Comparison of ENCODE assay signal across 8 mouse cellular contexts in the genomic region with DNA sequence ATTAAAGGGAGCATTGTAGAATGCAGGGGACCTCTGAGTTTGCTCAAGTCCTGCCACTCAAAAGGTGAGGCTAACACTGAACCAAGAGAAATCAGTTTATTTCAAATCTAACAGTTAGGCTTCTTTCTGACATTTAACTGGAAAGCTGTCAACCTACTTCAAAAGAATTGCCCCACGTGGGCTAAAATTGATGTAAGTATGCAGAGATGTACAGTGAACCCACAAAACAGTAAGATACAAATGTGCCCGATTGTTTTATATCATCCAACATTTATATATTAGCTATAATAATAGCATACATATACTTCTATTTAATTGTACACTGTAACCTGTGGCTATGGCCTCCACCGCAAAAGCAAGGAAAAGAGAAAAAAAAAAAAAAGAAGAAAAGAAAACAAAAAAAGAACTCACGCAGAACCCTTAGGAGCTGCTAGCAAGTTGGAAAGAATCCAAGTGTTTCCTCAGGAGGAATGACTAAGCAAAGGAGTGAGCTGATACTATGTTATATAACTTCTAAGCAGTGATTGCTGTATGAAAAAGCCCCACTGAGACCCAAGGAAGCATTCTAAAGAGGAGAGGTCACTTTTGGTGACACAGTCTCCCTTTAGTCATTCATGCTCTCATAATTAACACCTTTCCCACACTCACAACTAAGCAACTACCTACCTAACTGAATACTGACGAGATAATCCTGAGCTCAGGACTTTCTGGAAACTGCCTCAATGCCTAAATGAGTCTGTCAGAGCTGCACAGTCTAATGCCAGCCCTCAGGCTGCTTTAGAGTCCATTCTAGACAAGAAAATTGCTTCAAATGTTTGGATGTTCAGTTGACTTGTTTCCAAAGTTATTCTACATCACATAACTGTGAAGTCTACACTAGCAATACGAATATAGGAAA.
DNase-seq lines count a peak whose midpoint lies in the region; ATAC-seq lines count a peak whose summit lies in the region.

No protein-coding gene starts in this region.

- peak; percentile 15 for DNase-seq in adrenal gland, postnatal 14 days
- no peak for DNase-seq in adrenal gland, adult 8-10 months
- DNase-seq in kidney, adult 11 months: peak; percentile 4
- DNase-seq in kidney, postnatal 4 days: no peak
- peak; percentile 96 for DNase-seq in 3T3-L1 (ENCODE audit: low read depth, low spot score)
- DNase-seq in heart, postnatal 10 days: peak; percentile 45 to 49
- no peak for DNase-seq in gastrocnemius, adult 8-10 months (ENCODE audit: low spot score in 2 of 2)

- no peak for ATAC-seq in granulocyte monocyte progenitor cell, adult 5-6 weeks (replicated peaks; ENCODE audit: poor library complexity, severe bottlenecking)

- intact Hi-C loops in heart, postnatal 10 days (cut with DNase I): no loop called here

Comparison
In these comparisons a context has a peak if more than half of its experiments do, and no peak if none do; other contexts are left out.
1. DNase-seq: peak in adrenal gland, postnatal 14 days (single experiment), kidney, adult 11 months (single experiment), 3T3-L1 (single experiment) and heart, postnatal 10 days (2 of 2); none in adrenal gland, adult 8-10 months (single experiment), kidney, postnatal 4 days (0 of 2) and gastrocnemius, adult 8-10 months (0 of 2).